Mouse (Mus musculus) c-Kit-negative CD71-positive TER-119-positive erythroid progenitor cells, embryonic 14.5 days (primary cell): Measurements from ENCODE around the gene Cxcl3.
"Not testable (repeated sequence)": the region's sequence is repeated elsewhere in the genome, so short reads cannot be mapped to it uniquely, and the experiment has no call there.

Experiments
- DNase-seq: peaks from one replicate; pipeline ENCODE4 v3.0.0-alpha.2; 2013; ENCODE audit warnings: low read depth, low spot score

Gene Cxcl3

DNA sequence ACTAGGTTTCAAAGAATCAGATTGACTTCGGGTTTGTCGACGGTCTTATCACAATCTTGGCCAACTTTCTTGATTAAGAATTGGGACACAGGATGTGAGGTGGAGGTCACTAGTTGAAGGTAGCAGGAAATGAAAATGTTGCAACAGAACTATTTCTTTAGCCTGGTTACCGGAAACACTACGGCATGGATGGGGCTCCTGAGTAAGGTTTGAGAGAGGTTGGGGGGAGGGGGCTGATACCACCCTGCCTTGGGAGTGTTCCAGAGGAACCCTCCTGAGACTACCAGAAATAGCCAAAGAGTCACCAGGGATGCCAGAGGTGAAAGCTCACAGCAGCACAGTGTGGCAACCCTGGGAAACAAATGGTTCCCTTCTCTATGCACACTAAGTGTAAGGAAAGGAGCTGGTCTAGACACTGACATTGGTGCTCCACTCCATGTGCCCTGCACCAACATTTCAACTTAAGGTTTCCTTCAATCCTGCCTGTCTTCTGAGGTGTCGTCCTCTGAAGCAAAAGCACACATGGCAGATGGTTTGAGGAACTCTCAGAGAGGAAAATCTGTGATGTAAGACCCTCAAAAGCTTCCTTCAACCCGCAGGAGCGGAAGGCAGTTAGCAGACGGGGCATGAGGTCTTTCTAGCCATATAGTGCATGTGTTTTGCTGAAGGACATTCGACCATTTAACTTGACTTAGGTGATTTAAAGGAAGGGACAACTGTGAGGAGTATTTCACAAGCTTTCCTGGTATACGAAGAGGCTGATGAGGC is 3.6 kb downstream of the Cxcl3 start:
- no peak for DNase-seq

GRCm38 (mm10) chr5:90790074-90790502 is 4.2 kb downstream of the Cxcl3 start:
- DNase-seq = no peak

DNA sequence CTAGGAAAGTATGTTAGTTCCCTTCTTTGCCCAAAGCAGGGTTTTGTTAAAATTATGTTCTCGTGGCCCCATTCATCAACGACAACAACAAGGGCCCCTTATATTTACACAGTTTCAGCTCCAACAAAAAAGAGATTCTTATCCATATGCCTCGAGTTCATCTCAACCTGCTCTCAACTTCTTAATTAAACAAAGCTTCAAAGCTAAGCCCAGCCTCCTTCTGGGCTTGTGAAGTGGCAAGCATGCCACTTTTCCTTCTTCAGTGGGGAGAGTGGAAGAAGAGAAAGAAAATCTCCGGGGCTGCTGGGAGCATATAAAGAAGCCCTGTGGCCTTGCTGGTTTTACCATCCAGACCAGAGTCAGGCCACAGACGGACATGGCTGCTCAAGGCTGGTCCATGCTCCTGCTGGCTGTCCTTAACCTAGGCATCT is 8.3 kb downstream of the Cxcl3 start, which contains the start of gene Cxcl15:
Gene Cxcl15 (plus strand): TSS at position 340 of the 431 bp plus-strand sequence.
- DNase-seq = no peak

- DNase-seq = not testable (repeated sequence)
Measured at GRCm38 (mm10) chr5:90795392-90795791, 9.5 kb downstream of the Cxcl3 start.

DNA sequence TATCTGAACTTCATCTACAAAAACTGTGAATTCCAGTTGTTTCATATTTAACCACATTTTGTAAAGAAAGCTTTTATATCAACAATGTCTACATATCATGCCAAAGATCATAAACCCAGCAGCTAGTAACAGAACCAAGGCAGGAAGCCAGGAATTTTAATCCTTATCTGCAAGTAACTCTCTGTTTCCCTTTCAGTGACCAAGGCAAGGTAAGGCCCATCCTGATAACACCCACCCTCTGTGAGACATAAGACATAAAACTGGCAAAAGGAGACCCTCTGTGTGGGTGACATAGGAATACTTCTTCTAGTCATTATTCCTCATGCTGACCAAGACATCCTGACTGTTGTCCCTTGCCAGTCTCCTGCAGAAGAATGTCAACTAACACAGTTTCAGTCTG is 18.7 kb downstream of the Cxcl3 start:
- no peak for DNase-seq

GRCm38 (mm10) chr5:90806050-90806449 is 20.1 kb downstream of the Cxcl3 start:
- DNase-seq = no peak

GRCm38 (mm10) chr5:90807176-90807950 is 21.5 kb downstream of the Cxcl3 start:
- no peak for DNase-seq

DNA sequence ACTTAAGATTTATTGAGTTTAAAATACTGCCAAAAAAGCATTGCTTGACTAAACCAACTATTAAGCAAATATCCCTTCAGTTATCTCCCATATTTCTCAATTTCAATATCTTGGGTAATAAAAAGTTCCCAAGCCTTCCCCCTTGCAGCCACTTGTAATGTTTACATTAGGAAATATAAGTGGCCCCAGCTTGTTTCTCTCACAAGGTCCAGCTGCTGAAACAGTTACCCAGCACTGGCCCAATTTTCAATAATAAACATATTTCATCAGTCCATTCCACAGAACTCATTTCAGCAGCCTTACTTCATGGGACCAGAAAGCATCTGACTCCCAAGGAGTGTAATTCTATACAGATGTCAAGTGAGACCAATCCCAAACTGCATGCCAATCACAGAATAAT is 33.9 kb downstream of the Cxcl3 start:
- no peak for DNase-seq

DNA sequence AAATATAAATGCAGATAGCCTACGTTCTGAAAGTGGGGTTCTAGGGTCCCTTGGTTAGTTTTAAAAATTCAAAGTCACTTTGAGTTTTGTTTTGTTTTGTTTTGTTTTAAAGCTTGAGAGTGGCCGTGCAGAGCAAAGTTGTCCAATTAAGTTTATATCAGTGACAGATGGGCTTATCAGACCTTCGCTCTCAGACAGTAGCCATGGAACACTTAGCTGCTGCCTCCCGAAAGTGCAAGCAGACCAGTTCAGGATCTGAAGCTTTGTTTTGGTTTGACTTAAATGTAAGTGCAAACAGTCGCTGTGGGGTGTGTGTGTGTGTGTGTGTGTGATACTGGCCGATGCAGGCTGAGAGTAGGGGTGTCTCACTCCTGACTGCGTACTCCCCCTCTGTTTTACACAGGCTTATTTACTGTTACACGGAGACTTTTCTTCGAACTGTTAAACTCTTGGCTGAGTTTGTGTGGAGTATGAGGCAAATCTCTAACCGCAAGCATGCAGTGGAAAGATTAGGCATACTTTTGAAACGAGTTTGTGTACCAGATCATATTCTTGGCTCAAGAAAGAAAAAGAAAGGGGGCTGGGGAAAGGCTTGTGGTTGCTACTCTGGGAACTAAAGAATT is 46.4 kb downstream of the Cxcl3 start:
- DNase-seq = no peak

- DNase-seq = no peak
Measured at GRCm38 (mm10) chr5:90832768-90833388, 47.0 kb downstream of the Cxcl3 start.

GRCm38 (mm10) chr5:90834436-90834835 is 48.5 kb downstream of the Cxcl3 start:
- no peak for DNase-seq

DNA sequence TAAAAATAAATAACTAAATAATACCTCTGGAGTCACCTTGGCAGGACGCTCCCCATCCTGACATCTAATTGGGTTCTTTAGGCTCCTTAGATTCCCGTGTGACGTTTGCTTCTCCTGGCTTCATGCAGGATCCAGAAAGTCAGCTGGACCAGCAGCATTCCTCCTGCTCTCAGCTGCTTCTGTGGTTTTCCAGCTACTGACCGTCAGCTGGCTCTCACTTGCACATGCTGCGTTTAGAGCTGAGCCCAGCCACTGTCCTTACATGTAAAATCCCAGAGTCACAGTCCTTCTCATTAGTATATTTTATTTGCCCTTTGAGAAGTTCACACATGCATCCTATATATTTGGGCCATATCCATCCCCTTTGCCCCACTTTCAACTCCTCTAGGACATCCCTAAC is 52.7 kb downstream of the Cxcl3 start:
- no peak for DNase-seq
